Mouse (Mus musculus) mesoderm, embryonic 11.5 days (tissue): ENCODE data around the gene Hist1h2bf.

Experiments used
- DNase-seq: peaks from one replicate; pipeline ENCODE4 v3.0.0-alpha.2; 2012; ENCODE audit warnings: low read depth, low spot score

The Hist1h2bf gene

DNA sequence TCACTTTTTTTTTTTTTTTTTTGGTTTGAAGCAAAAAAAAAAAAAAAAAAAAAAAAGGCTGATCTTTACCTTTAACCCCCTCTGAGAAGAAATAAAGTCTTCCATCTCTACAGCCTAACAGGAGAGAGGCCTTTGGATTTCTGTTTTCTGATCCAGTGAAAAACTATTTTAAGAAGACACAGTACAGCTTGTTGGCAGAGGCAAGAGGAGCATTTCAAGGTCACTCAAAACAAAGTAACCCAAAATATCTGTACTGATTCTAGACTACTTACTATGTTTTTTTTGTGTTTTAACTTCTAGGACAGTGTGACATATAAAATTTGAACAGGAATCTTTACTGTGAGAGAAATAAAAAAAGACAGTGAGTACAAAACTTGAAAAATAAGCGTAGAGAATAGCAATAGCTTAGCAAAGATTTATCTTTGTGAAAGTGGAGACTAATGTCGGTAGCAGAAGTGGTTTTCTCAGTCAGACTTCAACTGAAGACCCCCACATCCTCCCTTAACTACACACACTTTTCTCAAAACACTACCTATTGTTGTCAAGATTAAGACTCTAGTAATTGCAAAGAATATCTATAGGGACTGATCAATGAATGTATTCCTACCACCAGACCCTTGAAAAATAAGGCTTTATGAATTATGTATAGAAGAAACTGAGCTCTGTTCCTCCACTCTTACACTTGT lies 44.4 kb downstream of the Hist1h2bf start:
- no peak for DNase-seq

DNA sequence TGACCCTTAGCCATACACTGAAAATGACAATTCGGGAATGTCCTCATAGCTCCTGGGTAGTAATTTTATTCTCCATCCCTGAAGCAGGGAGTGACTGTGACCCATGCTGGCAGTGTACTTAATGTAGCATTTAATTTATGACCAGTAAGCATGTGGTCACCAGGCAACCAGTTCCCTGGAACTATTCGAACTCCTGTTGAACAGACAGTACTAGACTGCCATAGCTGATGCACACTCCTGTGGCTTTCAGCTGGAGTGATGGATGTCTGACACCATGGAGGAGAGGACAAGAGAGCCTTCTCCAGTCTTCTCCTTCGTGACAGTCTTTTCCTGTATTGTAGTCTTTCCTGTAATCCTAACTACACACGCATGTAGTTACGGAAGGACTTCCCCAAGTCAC lies 45.0 kb downstream of the Hist1h2bf start:
- DNase-seq, result no peak

DNA sequence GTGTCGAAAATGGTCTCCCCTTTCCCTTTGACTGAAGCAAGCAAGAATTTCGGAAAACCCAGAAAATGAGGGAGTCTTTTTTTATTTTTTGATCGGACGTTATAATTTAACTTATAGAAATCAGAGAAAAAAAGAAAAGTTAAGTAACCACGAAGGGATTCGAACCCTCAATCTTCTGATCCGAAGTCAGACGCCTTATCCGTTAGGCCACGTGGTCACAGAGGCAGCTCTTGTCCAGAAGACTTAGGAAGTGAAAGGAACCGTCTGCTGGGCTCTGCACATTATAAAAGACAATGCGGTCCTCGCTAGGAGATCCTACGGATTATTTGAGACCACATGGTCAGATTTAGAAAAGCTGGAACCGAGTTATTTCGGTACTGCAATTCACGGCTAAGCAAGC lies 47.7 kb downstream of the Hist1h2bf start:
- DNase-seq, result peak; percentile 92

DNA sequence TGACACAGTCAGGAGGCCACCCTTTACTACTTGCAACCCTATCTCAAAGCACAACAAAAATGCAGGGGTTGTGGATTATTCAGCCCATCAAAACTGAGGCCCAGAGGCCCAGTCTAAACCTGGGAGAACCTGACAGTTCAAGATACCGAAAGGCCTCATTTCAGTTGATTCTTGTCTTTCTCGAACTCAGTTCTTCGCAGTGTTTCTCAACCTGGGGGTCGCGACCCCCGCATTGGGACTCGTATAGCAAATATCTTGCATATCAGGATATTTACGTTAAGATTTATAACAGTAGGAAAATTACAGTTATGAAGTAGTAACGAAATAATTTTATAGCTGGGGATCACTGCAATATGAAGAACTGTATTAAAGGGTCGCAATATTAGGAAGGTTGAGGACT lies 48.1 kb downstream of the Hist1h2bf start:
- no peak for DNase-seq

DNA sequence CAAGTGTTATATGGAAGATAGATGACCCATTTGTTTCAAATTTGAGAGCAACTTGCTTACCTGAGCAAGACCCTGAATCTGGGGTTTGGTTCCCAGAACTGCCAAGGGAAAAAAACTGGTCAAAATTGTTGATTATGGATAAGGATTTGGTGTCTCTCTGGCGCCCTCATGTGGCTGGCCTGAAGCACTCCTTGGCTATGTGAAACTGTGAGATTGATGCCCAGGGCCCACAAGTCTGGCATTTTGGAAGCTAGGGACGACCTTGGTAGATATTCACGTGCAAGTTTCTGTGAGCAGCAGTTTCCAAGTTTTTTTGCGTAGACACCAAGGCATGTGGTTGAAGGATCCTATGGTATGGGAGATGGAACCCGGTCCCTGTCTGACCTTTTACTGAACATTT lies 49.3 kb downstream of the Hist1h2bf start:
- DNase-seq, result peak; percentile 93

DNA sequence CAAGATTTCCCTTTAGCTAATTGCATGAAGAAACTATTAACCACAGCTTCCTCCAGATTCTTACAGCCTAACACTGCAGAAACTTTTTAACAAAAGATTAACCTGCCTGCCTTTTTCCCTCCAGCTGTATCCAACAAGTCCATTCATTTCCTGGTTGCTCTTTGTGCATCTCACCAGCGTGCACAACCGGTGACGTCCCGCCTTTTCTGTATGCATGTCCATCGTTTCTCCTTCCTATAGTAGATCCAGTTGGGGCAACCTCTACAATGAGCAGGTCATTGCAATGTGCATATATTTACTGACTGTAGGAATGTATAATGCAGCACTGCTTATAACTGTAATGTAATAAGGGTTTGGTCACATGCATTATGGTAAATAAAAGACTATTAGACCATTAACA lies 50.0 kb downstream of the Hist1h2bf start:
- no peak for DNase-seq
